Mouse (Mus musculus): ENCODE measurements around the gene Hcn4.

Hcn4 gene

GRCm38 (mm10) chr9:58823139-58823917 lies at the start of gene Hcn4:
TSS of gene Hcn4 (plus strand) at chr9:58823412.
- no peak for DNase-seq (ENCODE audit: low read depth, low spot score)

- no peak for DNase-seq (ENCODE audit: low read depth, low spot score)
Observed at GRCm38 (mm10) chr9:58774761-58775160, 48.5 kb upstream of the Hcn4 start.

- DNase-seq (ENCODE audit: low read depth, low spot score): no peak
Observed at GRCm38 (mm10) chr9:58775363-58775762, 47.8 kb upstream of the Hcn4 start.

- DNase-seq (ENCODE audit: low read depth, low spot score): no peak
Observed at GRCm38 (mm10) chr9:58789476-58789875, 33.7 kb upstream of the Hcn4 start.

GRCm38 (mm10) chr9:58798155-58798554 lies 25.1 kb upstream of the Hcn4 start:
- DNase-seq (ENCODE audit: low read depth, low spot score): no peak

- DNase-seq (ENCODE audit: low read depth, low spot score): no peak
Observed at GRCm38 (mm10) chr9:58801441-58801840, 21.8 kb upstream of the Hcn4 start.

- DNase-seq (ENCODE audit: low read depth, low spot score): no peak
Observed at GRCm38 (mm10) chr9:58802294-58802693, 20.9 kb upstream of the Hcn4 start.

GRCm38 (mm10) chr9:58802802-58803201 lies 20.4 kb upstream of the Hcn4 start:
- no peak for DNase-seq (ENCODE audit: low read depth, low spot score)

- DNase-seq (ENCODE audit: low read depth, low spot score): peak; percentile 75
Observed at GRCm38 (mm10) chr9:58805601-58806318, 17.5 kb upstream of the Hcn4 start.

GRCm38 (mm10) chr9:58811171-58811570 lies 12.0 kb upstream of the Hcn4 start:
- DNase-seq (ENCODE audit: low read depth, low spot score): no peak

- DNase-seq (ENCODE audit: low read depth, low spot score): peak; percentile 82
Observed at GRCm38 (mm10) chr9:58815552-58816260, 7.5 kb upstream of the Hcn4 start.

- DNase-seq (ENCODE audit: low read depth, low spot score): peak; percentile 61
Observed at GRCm38 (mm10) chr9:58816458-58816857, 6.8 kb upstream of the Hcn4 start.

GRCm38 (mm10) chr9:58817676-58818075 lies 5.5 kb upstream of the Hcn4 start:
- no peak for DNase-seq (ENCODE audit: low read depth, low spot score)

GRCm38 (mm10) chr9:58822431-58823091 lies 651 bp upstream of the Hcn4 start:
- DNase-seq (ENCODE audit: low read depth, low spot score): peak; percentile 82

- no peak for DNase-seq (ENCODE audit: low read depth, low spot score)
Observed at GRCm38 (mm10) chr9:58823918-58824215, 655 bp downstream of the Hcn4 start.

GRCm38 (mm10) chr9:58829627-58830026 lies 6.4 kb downstream of the Hcn4 start:
- no peak for DNase-seq (ENCODE audit: low read depth, low spot score)

- no peak for DNase-seq (ENCODE audit: low read depth, low spot score)
Observed at GRCm38 (mm10) chr9:58832939-58833338, 9.7 kb downstream of the Hcn4 start.

GRCm38 (mm10) chr9:58837174-58837573 lies 14.0 kb downstream of the Hcn4 start:
- no peak for DNase-seq (ENCODE audit: low read depth, low spot score)

GRCm38 (mm10) chr9:58838504-58838903 lies 15.3 kb downstream of the Hcn4 start:
- DNase-seq (ENCODE audit: low read depth, low spot score): no peak

- DNase-seq (ENCODE audit: low read depth, low spot score): no peak
Observed at GRCm38 (mm10) chr9:58841655-58842054, 18.4 kb downstream of the Hcn4 start.

- DNase-seq (ENCODE audit: low read depth, low spot score): no peak
Observed at GRCm38 (mm10) chr9:58844597-58844996, 21.4 kb downstream of the Hcn4 start.

GRCm38 (mm10) chr9:58847008-58847407 lies 23.8 kb downstream of the Hcn4 start:
- no peak for DNase-seq (ENCODE audit: low read depth, low spot score)

All from brain, adult 2 months (tissue).